Mouse (Mus musculus) CH12.LX (cell line): ENCODE measurements around the gene Cldn2. TPM values are rescaled to one million over a fixed set of nuclear protein-coding genes. Genes with fewer than 3 reads are reported as not detected.

Experiments used
- DNase-seq: peaks from one replicate; pipeline ENCODE4 v3.0.0-alpha.2; 2013; ENCODE audit errors: extremely low read depth
- H3K27ac ChIP-seq: 2 replicates; pipeline ENCODE4 v1.5.1; 2012; ENCODE audit warnings: low read depth, mild to moderate bottlenecking, control low read depth, moderate library complexity; ENCODE audit not compliant: insufficient read depth
- H3K27me3 ChIP-seq: replicated peaks from 2 replicates; pipeline ENCODE3; 2012; ENCODE audit warnings: inconsistent platforms
- H3K36me3 ChIP-seq, 2 experiments: replicated peaks in 1 of 2; 2 replicates each; pipeline versions ENCODE3 to v1.6.1; 2012; ENCODE audit warnings: inconsistent platforms in 1 of 2, low read length in 1 of 2, mild to moderate bottlenecking in 1 of 2, mixed read lengths in 1 of 2, moderate library complexity in 1 of 2; ENCODE audit not compliant: control insufficient read depth in 1 of 2, insufficient read depth in 1 of 2
- H3K4me1 ChIP-seq, 2 experiments: 2 replicates each; pipeline ENCODE4 v1.6.1; 2012; ENCODE audit warnings: inconsistent platforms in 1 of 2, moderate library complexity in 1 of 2; ENCODE audit not compliant: insufficient read depth in 2 of 2, control insufficient read depth in 1 of 2
- H3K4me2 ChIP-seq: 2 replicates; pipeline ENCODE4 v1.6.1; 2012; ENCODE audit warnings: low read depth, mild to moderate bottlenecking, control low read depth; ENCODE audit not compliant: poor library complexity, insufficient read depth, severe bottlenecking
- H3K4me3 ChIP-seq, 3 experiments: fragments of 150-350 bp in 1 of 3; sonication (generic) in 1 of 3; replicated peaks in 1 of 3; 2 replicates each; pipeline versions ENCODE3 to v1.5.1; 2011 to 2012; ENCODE audit warnings: low read depth in 2 of 3, low read length in 2 of 3, mild to moderate bottlenecking in 2 of 3, moderate library complexity in 2 of 3, control low read depth in 1 of 3, improper control_type of control experiment in 1 of 3, inconsistent platforms in 1 of 3, mixed read lengths in 1 of 3; ENCODE audit not compliant: poor library complexity in 1 of 3
- H3K79me2 ChIP-seq: replicated peaks from 2 replicates; pipeline ENCODE4 v1.6.1; 2012; ENCODE audit warnings: mild to moderate bottlenecking, moderate library complexity; ENCODE audit not compliant: control insufficient read depth, poor library complexity, insufficient read depth, severe bottlenecking; ENCODE audit errors: extremely low read depth
- H3K9ac ChIP-seq: 2 replicates; pipeline ENCODE4 v1.6.1; 2012; ENCODE audit warnings: low read depth, mild to moderate bottlenecking, control low read depth, moderate library complexity; ENCODE audit not compliant: insufficient read depth
- H3K9me3 ChIP-seq: replicated peaks from 2 replicates; pipeline ENCODE3; 2012; ENCODE audit warnings: low read length, inconsistent platforms, mixed read lengths
- BHLHE40 ChIP-seq: IDR thresholded peaks from 2 replicates; pipeline ENCODE4 v1.6.1; 2011; ENCODE audit warnings: mild to moderate bottlenecking, low read depth, low read length, improper control_type of control experiment
- CHD2 ChIP-seq: IDR thresholded peaks from 2 replicates; pipeline ENCODE4 v1.6.1; 2011; ENCODE audit warnings: low read length, improper control_type of control experiment
- CTCF ChIP-seq, 2 experiments: IDR thresholded peaks in 1 of 2; conservative IDR thresholded peaks in 1 of 2; 2 replicates each; pipeline ENCODE4 v1.5.1; 2011 to 2012; ENCODE audit warnings: low read depth in 2 of 2, low read length in 2 of 2, improper control_type of control experiment in 1 of 2, inconsistent platforms in 1 of 2, mild to moderate bottlenecking in 1 of 2, moderate library complexity in 1 of 2
- E2F4 ChIP-seq: IDR thresholded peaks from 2 replicates; pipeline ENCODE4 v1.6.1; 2011; ENCODE audit warnings: low read depth, low read length, improper control_type of control experiment; ENCODE audit not compliant: insufficient replicate concordance
- ELF1 ChIP-seq: IDR thresholded peaks from 2 replicates; pipeline ENCODE4 v1.6.1; 2014; ENCODE audit warnings: low read depth, mild to moderate bottlenecking, inconsistent platforms, low read length, improper control_type of control experiment
- GABPA ChIP-seq: IDR thresholded peaks from 2 replicates; pipeline ENCODE4 v1.6.1; 2012; ENCODE audit warnings: low read depth, low read length, improper control_type of control experiment, inconsistent platforms; ENCODE audit not compliant: insufficient replicate concordance
- HCFC1 ChIP-seq: IDR thresholded peaks from 2 replicates; pipeline ENCODE4 v1.6.1; 2012; ENCODE audit warnings: low read depth, mild to moderate bottlenecking, inconsistent platforms, low read length, improper control_type of control experiment
- IRF4 ChIP-seq: IDR thresholded peaks from 2 replicates; pipeline ENCODE4 v1.6.1; 2014; ENCODE audit warnings: low read depth, mild to moderate bottlenecking, inconsistent platforms, low read length, improper control_type of control experiment
- KAT2A ChIP-seq: IDR thresholded peaks from 2 replicates; pipeline ENCODE4 v1.6.1; 2012; ENCODE audit warnings: low read length, improper control_type of control experiment, inconsistent platforms; ENCODE audit not compliant: insufficient replicate concordance
- MAFK ChIP-seq: IDR thresholded peaks from 2 replicates; pipeline ENCODE4 v1.6.1; 2011; ENCODE audit warnings: low read length, improper control_type of control experiment; ENCODE audit not compliant: insufficient replicate concordance
- MEF2A ChIP-seq: IDR thresholded peaks from 2 replicates; pipeline ENCODE4 v1.6.1; 2014; ENCODE audit warnings: low read depth, mild to moderate bottlenecking, inconsistent platforms, low read length, improper control_type of control experiment, borderline replicate concordance
- MXI1 ChIP-seq: IDR thresholded peaks from 2 replicates; pipeline ENCODE4 v1.6.1; 2011; ENCODE audit warnings: mild to moderate bottlenecking, low read depth, low read length, improper control_type of control experiment
- MYC ChIP-seq: IDR thresholded peaks from 2 replicates; pipeline ENCODE4 v1.6.1; 2011; ENCODE audit warnings: low read depth, mild to moderate bottlenecking, improper control_type of control experiment, low read length
- POLR2A ChIP-seq: IDR thresholded peaks from 2 replicates; pipeline ENCODE4 v1.6.1; 2011; ENCODE audit warnings: low read depth, mild to moderate bottlenecking, improper control_type of control experiment, low read length
- POLR2AphosphoS2 ChIP-seq: IDR thresholded peaks from 2 replicates; pipeline ENCODE4 v1.6.1; 2011; ENCODE audit warnings: low read depth, low read length, improper control_type of control experiment
- RCOR1 ChIP-seq: conservative IDR thresholded peaks from 2 replicates; pipeline ENCODE4 v1.6.1; 2012; ENCODE audit warnings: low read depth, mild to moderate bottlenecking, inconsistent platforms, low read length, improper control_type of control experiment
- SMC3 ChIP-seq: IDR thresholded peaks from 2 replicates; pipeline ENCODE4 v1.6.1; 2011; ENCODE audit warnings: low read depth, low read length, improper control_type of control experiment
- TBP ChIP-seq: conservative IDR thresholded peaks from 2 replicates; pipeline ENCODE4 v1.6.1; 2011; ENCODE audit warnings: low read depth, low read length, improper control_type of control experiment
- TCF12 ChIP-seq: IDR thresholded peaks from 2 replicates; pipeline ENCODE4 v1.6.1; 2014; ENCODE audit warnings: low read depth, mild to moderate bottlenecking, inconsistent platforms, low read length, improper control_type of control experiment
- UBTF ChIP-seq: IDR thresholded peaks from 2 replicates; pipeline ENCODE4 v1.6.1; 2012; ENCODE audit warnings: low read depth, mild to moderate bottlenecking, inconsistent platforms, low read length, improper control_type of control experiment, moderate library complexity
- USF2 ChIP-seq: conservative IDR thresholded peaks from 2 replicates; pipeline ENCODE4 v1.6.1; 2011; ENCODE audit warnings: low read depth, low read length, improper control_type of control experiment
- ZKSCAN1 ChIP-seq: IDR thresholded peaks from 2 replicates; pipeline ENCODE4 v1.6.1; 2012; ENCODE audit warnings: low read depth, inconsistent platforms, low read length, improper control_type of control experiment, borderline replicate concordance
- ZNF384 ChIP-seq: IDR thresholded peaks from 2 replicates; pipeline ENCODE4 v1.6.1; 2012; ENCODE audit warnings: low read depth, low read length, improper control_type of control experiment, inconsistent platforms
- dilution Hi-C: fragments of 300-500 bp; cut with MboI; formaldehyde crosslinking; loops from 2 replicates; pipeline ENCODE4 v1.14.3; 2020; ENCODE audit warnings: low sequenced_read_pairs; ENCODE audit not compliant: extremely low pct_unique_long_range_greater_than_20kb, extremely low pct_ligation_motif_present
- in situ Hi-C: fragments of 300-500 bp; cut with MboI; formaldehyde crosslinking; loops from 3 replicates; pipeline ENCODE4 v1.14.3; 2019; ENCODE audit warnings: low sequenced_read_pairs, low pct_ligation_motif_present, low pct_unique_long_range_greater_than_20kb, mixed read lengths
- polyA plus RNA-seq: library from polyadenylated mRNA; unstranded; fragments of >175 nt; gene quantifications from 2 replicates; pipeline ENCODE4 v1.2.1, GENCODE M21; 2012; ENCODE audit warnings: low read depth; ENCODE audit not compliant: insufficient read length
- total RNA-seq, 2 experiments: library from RNA; depleted of rRNA; stranded (reverse); fragments of 300-350 nt in 1 of 2; fragments of >200 nt in 1 of 2; gene quantifications; 2 replicates each; pipeline ENCODE4 v1.2.3; 2012 to 2014

Cldn2 gene
- total and polyA plus RNA-seq, 3 experiments: 0.07 TPM; not detected in 2

DNA sequence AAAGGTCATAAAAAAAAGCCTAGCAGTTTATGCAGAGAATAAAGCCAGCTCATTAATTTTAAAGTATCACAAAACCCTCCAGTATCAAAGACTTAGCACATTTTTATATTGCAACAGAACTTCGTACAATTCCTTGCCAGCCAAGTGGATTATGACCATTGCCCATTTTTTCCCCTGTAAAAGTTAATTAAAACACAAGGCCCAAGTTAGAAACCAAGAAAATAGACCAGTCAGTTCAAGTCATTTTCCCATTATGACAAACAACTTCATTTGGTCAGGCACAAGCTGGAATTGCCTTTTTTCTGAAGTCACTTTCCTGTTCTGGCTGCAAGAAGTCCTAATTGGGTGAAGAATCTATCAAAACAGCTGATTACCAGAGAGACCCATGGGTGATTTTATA lies 24.8 kb downstream of the Cldn2 start:
- Histone ChIP-seq H3K9me3 (no peaks in the 10 kb centered on the region), H3K36me3 (no peaks in the 10 kb centered on the region), H3K4me3 (no peak overlapping the region), H3K9ac (no peak overlapping the region)
- no peak for TF ChIP-seq MEF2A
- no peak for TF ChIP-seq MXI1
- TF ChIP-seq ZNF384: no peak
- no peak for TF ChIP-seq RCOR1
- TF ChIP-seq KAT2A: no peak
- no peak for TF ChIP-seq POLR2AphosphoS2
- TF ChIP-seq USF2: no peak
- TF ChIP-seq SMC3: no peak
- TF ChIP-seq CTCF (conservative IDR thresholded peaks at IDR 0.05 in 1 of 2, IDR thresholded peaks at IDR 0.05 in 1 of 2; ENCODE audit: low read depth in 2 of 2, low read length in 2 of 2): no peak
- TF ChIP-seq BHLHE40: no peak
- no peak for TF ChIP-seq MYC
- no peak for TF ChIP-seq TBP
- no peak for TF ChIP-seq IRF4
- TF ChIP-seq POLR2A: no peak
- no peak for TF ChIP-seq GABPA
- no peak for TF ChIP-seq TCF12
- TF ChIP-seq MAFK: no peak
- TF ChIP-seq, all 38 proteins: peak for 0
- no peaks in the 10 kb centered on the region for H3K27me3 ChIP-seq
- H3K27ac ChIP-seq: no peak overlapping the region
- no peaks in the 10 kb centered on the region for H3K4me1 ChIP-seq
- H3K79me2 ChIP-seq: no peaks in the 10 kb centered on the region
- no peak for DNase-seq
- in situ Hi-C loops (no loop called here), dilution Hi-C loops (no loop called here)
- H3K4me2 ChIP-seq: no peak overlapping the region

- Histone ChIP-seq H3K4me1 (no peaks in the 10 kb centered on the region), H3K4me3 (no peak overlapping the region), H3K27ac (no peak overlapping the region), H3K9ac (no peak overlapping the region), H3K4me2 (no peak overlapping the region), H3K79me2 (no peaks in the 10 kb centered on the region), H3K9me3 (no peaks in the 10 kb centered on the region), H3K36me3 (no peaks in the 10 kb centered on the region), H3K27me3 (no peaks in the 10 kb centered on the region)
- dilution Hi-C loops: no loop called here
- no peak for DNase-seq
- in situ Hi-C loops: no loop called here
- TF ChIP-seq HCFC1 (no peak), E2F4 (no peak), ZNF384 (no peak), MAFK (no peak), ELF1 (no peak), RCOR1 (no peak), CHD2 (no peak), ZKSCAN1 (no peak), UBTF (no peak)
Observed at GRCm38 (mm10) chrX:139826926-139827325, 26.3 kb downstream of the Cldn2 start.
